Mouse (Mus musculus): ENCODE results near the gene Id1. TPM values are rescaled to one million over a fixed set of nuclear protein-coding genes. Genes with fewer than 3 reads are reported as not detected.

Id1 gene
- total and polyA plus RNA-seq, 3 experiments = 0.93 TPM; not detected in 2

DNA sequence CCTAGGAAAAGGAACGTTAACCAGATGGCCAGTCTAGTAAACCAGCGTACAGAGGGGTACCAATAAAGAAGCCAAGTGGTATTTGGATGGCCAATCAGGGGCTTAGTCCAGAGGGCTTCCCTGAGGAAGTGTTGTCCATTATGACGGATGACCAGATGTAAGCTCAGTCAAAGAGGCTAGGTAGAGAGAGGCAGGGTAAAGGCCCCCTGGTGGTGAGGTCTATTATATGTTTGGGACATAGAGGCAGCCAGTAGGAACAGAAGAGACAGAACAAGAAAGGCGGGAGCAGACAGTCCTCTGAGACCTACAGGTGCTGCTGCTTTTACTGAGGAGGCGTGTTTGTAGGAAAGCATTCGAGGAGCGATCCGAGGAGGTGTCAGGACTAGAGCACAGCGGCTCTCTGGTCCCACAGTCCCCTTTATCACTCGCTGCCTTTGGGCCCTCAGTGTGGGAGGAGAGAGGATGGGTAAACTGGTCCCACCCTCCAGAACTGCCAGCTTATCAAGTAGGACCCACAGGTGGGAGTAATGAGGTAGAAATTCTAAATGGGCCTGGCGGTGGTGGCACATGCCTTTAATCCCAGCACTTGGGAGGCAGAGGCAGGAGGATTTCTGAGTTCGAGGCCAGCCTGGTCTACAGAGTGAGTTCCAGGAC lies 31.7 kb downstream of the Id1 start:
- dilution Hi-C loops (cut with MboI; ENCODE audit: extremely low pct_ligation_motif_present, extremely low pct_unique_long_range_greater_than_20kb, low sequenced_read_pairs) = no loop called here
- peak; percentile 71 for DNase-seq (ENCODE audit: extremely low read depth)
- Histone ChIP-seq H3K79me2 (replicated peaks; ENCODE audit: control insufficient read depth, extremely low read depth, insufficient read depth, poor library complexity, severe bottlenecking) (no peaks in the 10 kb centered on the region), H3K4me2 (ENCODE audit: insufficient read depth, low read depth, poor library complexity, severe bottlenecking) (no peak overlapping the region), H3K36me3 (replicated peaks in 1 of 2; ENCODE audit: control insufficient read depth in 1 of 2, insufficient read depth in 1 of 2, low read length in 1 of 2) (no peaks in the 10 kb centered on the region), H3K4me3 (replicated peaks in 1 of 3; ENCODE audit: low read depth in 2 of 3, low read length in 2 of 3, poor library complexity in 1 of 3) (no peak overlapping the region), H3K27ac (ENCODE audit: insufficient read depth, low read depth) (no peak overlapping the region), H3K4me1 (ENCODE audit: control insufficient read depth in 1 of 2, insufficient read depth in 2 of 2) (peaks cover 0 to 28% of the 10 kb centered on the region in 2 experiments; a peak in 2 of 4 replicates), H3K9ac (ENCODE audit: insufficient read depth, low read depth) (no peak overlapping the region), H3K27me3 (replicated peaks) (peaks cover 23% of the 10 kb centered on the region), H3K9me3 (replicated peaks; ENCODE audit: low read length) (no peaks in the 10 kb centered on the region)
- TF ChIP-seq ETS1 (conservative IDR thresholded peaks at IDR 0.05; ENCODE audit: low read depth, low read length) = no peak
- TF ChIP-seq MAZ (IDR thresholded peaks at IDR 0.05; ENCODE audit: low read depth, low read length) = no peak
- TF ChIP-seq MAX (IDR thresholded peaks at IDR 0.05; ENCODE audit: low read length) = no peak
- TF ChIP-seq E2F4 (IDR thresholded peaks at IDR 0.05; ENCODE audit: insufficient replicate concordance, low read depth, low read length) = no peak
- TF ChIP-seq CTCF (conservative IDR thresholded peaks at IDR 0.05 in 1 of 2, IDR thresholded peaks at IDR 0.05 in 1 of 2; ENCODE audit: low read depth in 2 of 2, low read length in 2 of 2) = peak; percentile 59 to 80
- TF ChIP-seq SIN3A (IDR thresholded peaks at IDR 0.05; ENCODE audit: low read length) = no peak
- no peak for TF ChIP-seq ZC3H11A (IDR thresholded peaks at IDR 0.05; ENCODE audit: low read depth, low read length)
- TF ChIP-seq JUN (IDR thresholded peaks at IDR 0.05; ENCODE audit: insufficient read depth, low read depth, low read length) = no peak
- TF ChIP-seq MAFK (IDR thresholded peaks at IDR 0.05; ENCODE audit: insufficient replicate concordance, low read length) = no peak
- TF ChIP-seq USF1 (IDR thresholded peaks at IDR 0.05; ENCODE audit: low read depth, low read length) = no peak
- peak; percentile 39 for TF ChIP-seq RAD21 (IDR thresholded peaks at IDR 0.05; ENCODE audit: low read depth, low read length)
- TF ChIP-seq TCF12 (IDR thresholded peaks at IDR 0.05; ENCODE audit: low read depth, low read length) = no peak
- no peak for TF ChIP-seq CHD2 (IDR thresholded peaks at IDR 0.05; ENCODE audit: low read length)
- no peak for TF ChIP-seq ZMIZ1 (IDR thresholded peaks at IDR 0.05; ENCODE audit: low read depth, low read length)
- TF ChIP-seq POLR2AphosphoS2 (IDR thresholded peaks at IDR 0.05; ENCODE audit: low read depth, low read length) = no peak
- 0 out of 2 replicates have a peak, but pooled peaks have one; percentile 26 for TF ChIP-seq ELF1 (IDR thresholded peaks at IDR 0.05; ENCODE audit: low read depth, low read length)
- TF ChIP-seq SMC3 (IDR thresholded peaks at IDR 0.05; ENCODE audit: low read depth, low read length) = peak; percentile 69
- no peak for TF ChIP-seq EP300 (IDR thresholded peaks at IDR 0.05; ENCODE audit: low read length)
- no peak for TF ChIP-seq ZNF384 (IDR thresholded peaks at IDR 0.05; ENCODE audit: low read depth, low read length)
- TF ChIP-seq POLR2A (IDR thresholded peaks at IDR 0.05; ENCODE audit: low read depth, low read length) = no peak
- in situ Hi-C loops (cut with MboI; ENCODE audit: low pct_ligation_motif_present, low pct_unique_long_range_greater_than_20kb, low sequenced_read_pairs) = no loop called here

DNA sequence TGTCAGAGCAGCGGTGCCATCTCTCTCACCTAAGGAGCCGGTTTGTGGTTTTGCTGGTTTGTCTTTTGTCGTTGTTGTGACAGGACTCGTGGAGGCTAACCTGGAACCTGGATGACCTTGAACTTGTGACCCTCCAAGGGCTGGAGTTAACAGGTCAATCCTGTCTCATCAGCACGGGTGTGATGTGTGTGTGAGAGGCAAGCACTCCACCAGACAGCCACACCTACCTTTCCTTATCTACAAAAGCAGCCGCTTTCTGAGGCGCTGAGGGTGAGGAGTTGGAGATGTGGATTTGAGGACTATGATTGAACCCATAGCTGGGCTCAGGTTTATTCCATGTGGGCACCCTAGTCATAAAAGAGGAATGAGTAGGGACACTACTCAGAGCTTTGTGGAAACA lies 33.6 kb downstream of the Id1 start:
- H3K4me3 ChIP-seq (replicated peaks in 1 of 3; ENCODE audit: low read depth in 2 of 3, low read length in 2 of 3, poor library complexity in 1 of 3) = no peak overlapping the region
- DNase-seq (ENCODE audit: extremely low read depth) = no peak
- in situ Hi-C loops (cut with MboI; ENCODE audit: low pct_ligation_motif_present, low pct_unique_long_range_greater_than_20kb, low sequenced_read_pairs) = no loop called here
- H3K9me3 ChIP-seq (replicated peaks; ENCODE audit: low read length) = no peaks in the 10 kb centered on the region
- dilution Hi-C loops (cut with MboI; ENCODE audit: extremely low pct_ligation_motif_present, extremely low pct_unique_long_range_greater_than_20kb, low sequenced_read_pairs) = no loop called here
- no peak overlapping the region for H3K9ac ChIP-seq (ENCODE audit: insufficient read depth, low read depth)
- no peaks in the 10 kb centered on the region for H3K79me2 ChIP-seq (replicated peaks; ENCODE audit: control insufficient read depth, extremely low read depth, insufficient read depth, poor library complexity, severe bottlenecking)
- H3K27ac ChIP-seq (ENCODE audit: insufficient read depth, low read depth) = no peak overlapping the region
- TF ChIP-seq GABPA (IDR thresholded peaks at IDR 0.05; ENCODE audit: insufficient replicate concordance, low read depth, low read length) = no peak
- no peaks in the 10 kb centered on the region for H3K36me3 ChIP-seq (replicated peaks in 1 of 2; ENCODE audit: control insufficient read depth in 1 of 2, insufficient read depth in 1 of 2, low read length in 1 of 2)
- peaks cover 13% of the 10 kb centered on the region for H3K27me3 ChIP-seq (replicated peaks)
- peaks cover 0 to 25% of the 10 kb centered on the region in 2 experiments; a peak in 2 of 4 replicates for H3K4me1 ChIP-seq (ENCODE audit: control insufficient read depth in 1 of 2, insufficient read depth in 2 of 2)
- H3K4me2 ChIP-seq (ENCODE audit: insufficient read depth, low read depth, poor library complexity, severe bottlenecking) = no peak overlapping the region
